Mouse (Mus musculus): ENCODE results near the gene Irak2. TPM values are rescaled to one million over a fixed set of nuclear protein-coding genes. Genes with fewer than 3 reads are reported as not detected.
"Not testable (repeated sequence)": the region's sequence is repeated elsewhere in the genome, so short reads cannot be mapped to it uniquely, and the experiment has no call there.

Irak2 gene
- total and polyA plus RNA-seq, 3 experiments: 17.4 to 23.6 (median 22.4) TPM

DNA sequence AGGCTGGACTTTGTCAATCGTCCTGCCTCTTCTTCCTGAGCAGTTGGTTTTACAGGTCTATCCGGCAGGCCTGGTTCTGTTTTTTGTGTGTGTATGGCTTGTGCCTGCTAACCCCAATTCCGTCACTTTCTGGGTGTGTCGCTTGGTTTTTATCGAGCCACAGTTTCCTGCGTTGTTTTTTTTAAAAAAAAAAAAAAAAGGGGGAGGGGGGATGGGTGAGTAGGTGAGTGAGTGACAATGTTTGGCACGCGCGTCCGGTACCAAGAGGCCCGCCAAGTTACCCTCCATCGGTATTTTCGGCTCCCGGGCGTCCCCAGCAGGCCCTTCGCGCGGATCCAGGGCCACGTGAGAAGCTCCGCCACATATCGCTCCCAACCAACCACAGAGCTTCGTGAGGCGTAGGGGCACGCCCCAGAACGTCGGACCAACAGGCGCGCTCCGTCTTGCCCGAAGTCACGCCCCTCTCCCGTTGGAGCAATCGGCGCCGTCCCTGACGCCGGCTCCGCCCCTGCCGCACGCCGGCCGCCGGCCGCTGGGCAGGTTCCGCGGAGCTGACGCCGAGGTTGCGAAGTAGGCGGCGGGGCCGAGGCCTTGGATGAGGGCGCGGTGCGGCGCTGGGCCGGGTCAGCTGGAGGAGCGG lies 58.4 kb downstream of the Irak2 start, which contains the start of gene Tatdn2:
Gene Tatdn2, plus strand, starts transcription at position 469 of the 640 bp plus-strand sequence.
- peak; percentile 99 for DNase-seq

DNA sequence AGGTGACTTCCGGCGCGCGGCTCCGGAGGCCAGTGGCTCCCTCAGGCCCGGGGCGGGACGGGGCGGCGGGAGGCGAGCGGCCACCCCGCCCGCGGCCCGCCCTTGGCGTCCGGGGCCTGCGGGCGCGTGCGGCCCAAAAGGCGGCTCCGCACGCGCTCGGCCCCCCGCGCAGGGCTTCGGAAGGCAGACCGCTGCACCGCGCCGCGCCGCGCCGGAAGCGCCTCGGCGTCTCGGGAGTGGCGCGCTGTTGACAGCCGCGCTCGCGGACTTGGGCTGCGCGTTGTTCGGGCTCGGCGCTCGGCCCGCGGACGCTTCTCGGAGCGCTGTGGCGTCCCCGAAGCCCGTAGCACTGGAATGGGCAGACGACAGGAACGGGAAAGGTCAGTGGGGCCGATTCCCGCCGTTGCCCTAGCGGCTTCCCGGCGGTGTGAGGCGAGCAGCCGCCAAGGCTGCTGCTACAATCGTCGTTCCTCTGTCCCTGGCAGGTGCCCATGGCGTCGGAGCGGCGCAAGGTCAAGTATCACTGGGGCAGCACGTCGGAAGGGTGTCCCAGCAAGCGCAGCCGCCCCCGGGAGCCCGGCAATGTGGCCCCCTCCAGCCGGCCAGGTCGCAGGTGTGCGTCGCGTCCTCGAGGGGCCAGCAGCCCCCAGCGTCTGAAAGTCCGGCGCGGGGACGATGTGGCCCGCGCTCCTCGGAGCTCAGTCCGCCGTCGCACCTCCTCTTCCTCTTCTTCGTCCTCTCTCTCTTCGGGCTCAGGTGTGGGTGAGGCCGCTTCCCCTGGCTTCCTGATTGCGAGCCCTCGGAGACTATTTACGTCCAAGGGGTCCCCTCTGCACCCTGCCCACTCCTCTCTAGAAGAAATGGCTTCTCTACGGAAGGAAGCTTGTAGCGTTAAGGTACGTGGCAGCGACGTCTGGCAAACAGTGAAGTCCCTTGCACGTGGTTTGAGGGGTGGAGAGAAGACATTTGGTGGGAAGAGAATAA lies 59.2 kb downstream of the Irak2 start:
- DNase-seq: peak; percentile 69

DNA sequence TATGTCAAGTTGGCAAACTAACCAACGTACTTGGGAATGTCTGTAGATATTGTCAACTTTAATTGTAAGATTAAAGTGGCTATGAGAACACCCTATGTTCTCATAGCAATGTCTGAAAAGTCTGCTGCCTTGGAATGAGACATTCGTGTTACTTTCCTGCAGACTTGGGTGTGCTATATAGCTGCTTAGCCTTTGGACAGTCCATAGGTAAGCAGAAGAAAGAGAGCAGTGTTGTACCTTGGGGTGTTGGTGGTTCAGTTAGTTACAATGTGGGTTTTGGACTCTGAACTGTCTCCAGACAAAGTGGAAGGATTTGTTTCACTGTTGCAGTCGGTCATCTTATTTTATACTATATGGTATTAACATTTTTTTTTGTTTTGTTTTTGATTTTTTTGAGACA lies 74.5 kb downstream of the Irak2 start:
- no peak for DNase-seq

DNA sequence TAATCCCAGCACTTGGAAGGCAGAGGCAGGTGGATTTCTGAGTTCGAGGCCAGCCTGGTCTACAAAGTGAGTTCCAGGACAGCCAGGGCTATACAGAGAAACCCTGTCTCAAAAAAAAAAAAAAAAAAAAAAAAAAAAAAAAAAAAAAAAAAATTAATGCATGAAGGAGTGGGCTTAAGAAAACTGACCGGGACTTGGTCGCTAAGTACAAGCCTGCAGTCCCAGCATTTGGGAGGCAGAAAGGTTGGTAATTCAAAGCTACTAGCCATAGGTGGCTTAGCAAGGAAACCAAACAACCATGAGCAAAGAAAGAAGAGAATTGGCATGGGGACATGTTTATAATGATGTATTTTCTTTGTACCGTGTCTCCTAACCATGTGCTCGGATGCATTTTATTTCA lies 75.1 kb downstream of the Irak2 start:
- DNase-seq: not testable (repeated sequence)

DNA sequence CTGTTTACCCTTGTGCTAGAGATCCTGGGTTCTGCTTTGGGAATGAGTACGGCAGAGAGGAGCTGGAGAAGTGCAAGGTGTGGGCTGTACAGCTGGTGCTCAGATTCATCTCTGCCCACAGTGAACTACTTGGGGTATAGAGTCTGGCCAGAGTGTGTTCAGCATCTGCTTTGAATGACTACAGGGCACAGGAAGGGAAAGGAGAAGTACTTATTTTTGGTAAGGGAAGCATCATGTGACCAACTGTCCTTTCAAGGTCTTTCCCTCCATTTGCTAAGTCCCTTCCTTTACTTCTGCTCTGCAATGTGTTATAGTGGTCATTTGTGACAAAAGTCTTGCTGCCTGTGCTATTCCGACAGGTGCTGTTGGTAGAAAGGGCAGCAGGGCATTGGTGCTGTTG lies 76.0 kb downstream of the Irak2 start:
- no peak for DNase-seq

DNA sequence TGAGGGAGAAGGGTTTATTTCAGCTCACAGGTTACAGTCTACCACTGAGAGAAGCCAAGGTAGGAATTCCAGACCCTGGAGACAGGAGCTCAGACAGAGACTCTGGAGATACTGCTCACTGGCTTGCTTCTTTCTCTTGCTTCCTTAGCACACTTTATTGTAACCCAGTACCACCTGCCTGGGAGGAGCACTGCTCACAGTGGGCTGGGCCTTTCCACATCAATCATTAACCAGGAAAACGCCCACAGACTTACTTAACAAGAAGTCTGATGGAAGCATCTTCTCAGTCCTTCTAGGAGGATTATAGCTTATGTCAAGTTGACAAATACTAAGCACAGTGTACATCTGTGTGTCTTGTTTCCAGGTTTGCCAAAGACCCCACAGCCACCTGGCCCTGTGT lies 76.5 kb downstream of the Irak2 start:
- no peak for DNase-seq

DNA sequence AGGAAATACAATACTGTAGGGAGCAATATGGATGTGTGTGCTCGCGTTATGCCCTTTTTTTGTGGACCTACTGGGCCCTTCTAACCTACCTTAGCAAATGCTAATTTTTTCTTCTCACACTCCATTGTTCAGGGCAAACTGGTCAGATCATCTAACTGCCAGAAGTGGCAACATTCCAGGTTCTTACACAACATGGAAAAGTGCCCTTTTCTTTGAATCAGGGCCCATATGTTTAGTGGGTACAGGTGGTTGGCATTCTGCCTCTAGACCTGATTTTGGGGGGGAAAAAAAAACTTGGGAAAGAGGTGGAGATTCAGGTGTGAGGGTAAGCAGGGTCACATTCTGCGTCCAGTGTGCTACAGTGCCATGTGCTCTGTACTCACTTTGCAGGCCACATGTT lies 79.3 kb downstream of the Irak2 start:
- peak; percentile 39 for DNase-seq

DNA sequence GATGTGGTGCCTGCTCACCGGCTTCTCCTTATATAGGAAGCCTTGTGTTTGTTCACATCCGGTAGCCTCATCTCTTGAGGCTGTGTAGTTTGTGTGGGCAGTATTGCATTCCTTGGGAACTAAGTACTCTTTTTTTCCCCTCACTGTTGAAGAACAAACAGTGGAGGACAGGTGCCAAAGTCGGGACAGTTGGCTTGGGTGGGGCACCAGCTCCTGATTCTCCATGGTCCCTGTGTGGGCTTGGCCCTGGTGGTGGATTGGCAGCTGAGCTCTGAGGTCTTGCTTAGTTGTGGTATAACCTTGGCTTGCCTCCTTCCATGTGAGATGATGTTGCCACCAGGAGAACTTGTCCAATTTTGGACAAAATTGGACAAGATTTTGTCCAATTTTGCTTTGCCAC lies 81.6 kb downstream of the Irak2 start, which contains the start of gene Ghrl:
Gene Ghrl, minus strand, starts transcription at position 3 of the 400 bp plus-strand sequence.
- DNase-seq: no peak

DNA sequence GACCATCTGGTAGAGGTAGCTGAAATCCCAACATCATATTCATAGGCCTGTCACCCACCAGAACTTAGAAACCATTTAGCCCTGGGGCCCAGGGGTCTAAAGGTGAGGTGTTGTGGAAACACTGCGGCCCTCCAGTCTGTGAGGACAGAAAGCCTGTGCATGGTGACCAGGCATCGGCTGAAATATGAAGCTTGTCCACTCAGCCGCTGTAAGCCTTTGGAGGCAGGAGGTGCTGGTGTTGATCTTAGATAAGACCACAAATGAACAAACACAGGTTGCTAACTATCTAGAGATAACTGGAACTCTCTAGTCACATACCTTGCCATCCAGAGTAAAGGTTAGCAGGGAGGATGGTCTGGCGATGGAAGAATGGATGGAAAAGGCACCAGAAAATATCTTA lies 82.8 kb downstream of the Irak2 start:
- DNase-seq: no peak

DNA sequence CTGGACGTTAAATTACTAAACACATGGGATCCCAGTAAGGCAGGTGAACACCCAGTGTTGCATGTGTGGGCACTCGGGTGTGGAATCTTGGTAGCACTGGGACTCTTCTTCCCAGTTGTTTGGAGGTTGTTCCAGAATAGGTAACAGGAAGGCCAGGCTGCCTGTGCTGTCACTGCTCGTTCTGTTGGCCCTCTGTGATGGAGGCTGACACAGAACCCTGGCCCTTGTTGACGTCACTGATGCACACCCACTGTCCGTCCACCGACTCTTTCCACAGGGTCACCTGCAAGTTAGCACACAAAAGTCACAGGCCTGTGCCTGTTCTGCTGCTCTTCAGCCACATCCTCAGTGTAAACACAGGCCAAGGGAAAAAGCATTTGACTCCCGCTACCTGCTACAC lies 89.9 kb downstream of the Irak2 start:
- no peak for DNase-seq

DNA sequence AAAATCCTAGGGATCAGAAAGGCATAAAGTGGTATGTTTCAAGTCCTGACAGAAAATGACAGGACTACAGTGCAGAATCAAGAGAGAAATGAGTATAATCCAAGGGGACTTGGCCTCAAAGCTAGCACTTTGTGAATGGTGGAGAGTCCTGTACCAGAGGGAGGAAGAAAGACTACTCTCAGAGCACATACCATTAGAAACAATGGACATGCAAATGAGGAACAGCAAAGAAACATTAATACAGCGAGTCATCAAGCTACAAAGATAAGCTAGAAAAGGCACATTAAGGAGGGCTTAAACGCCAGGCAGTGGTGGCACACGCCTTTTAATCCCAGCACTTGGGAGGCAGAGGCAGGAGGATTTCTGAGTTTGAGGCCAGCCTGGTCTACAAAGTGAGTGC lies 93.0 kb downstream of the Irak2 start:
- no peak for DNase-seq

DNA sequence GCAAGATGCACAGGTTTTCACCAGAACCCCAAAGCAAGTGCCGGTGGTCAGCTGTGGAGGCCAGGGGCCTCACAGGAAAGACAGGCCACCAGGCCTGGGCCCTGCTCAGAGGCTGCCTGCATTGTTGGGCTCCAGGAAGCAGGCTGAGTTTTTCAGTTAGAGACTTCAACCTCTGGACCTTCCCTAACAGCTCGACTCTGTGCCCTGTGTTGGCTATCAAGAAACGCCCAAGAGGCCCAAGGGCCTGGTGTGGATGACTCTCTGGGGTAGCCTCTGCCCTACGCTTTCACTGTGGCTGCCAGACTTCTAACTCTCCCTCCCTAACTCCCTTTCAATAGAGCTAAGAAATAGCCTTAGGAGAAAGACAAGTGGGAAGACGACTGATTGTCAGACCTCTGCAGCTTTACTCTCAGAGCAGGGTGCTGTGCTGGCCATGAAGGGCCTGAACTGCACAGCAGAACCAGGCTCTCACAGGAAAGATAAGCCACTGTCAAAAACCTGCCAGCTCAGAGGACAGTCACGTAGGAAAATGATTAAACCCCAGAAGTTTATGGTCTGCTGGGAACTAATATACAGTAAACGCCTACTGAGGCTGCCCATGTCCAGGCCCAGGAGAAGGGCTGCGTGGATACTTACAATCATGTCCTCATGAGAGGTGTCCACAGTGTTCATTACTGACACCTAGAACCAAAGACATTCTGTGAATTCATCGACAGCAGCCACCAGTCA lies 99.2 kb downstream of the Irak2 start:
- DNase-seq: no peak

DNA sequence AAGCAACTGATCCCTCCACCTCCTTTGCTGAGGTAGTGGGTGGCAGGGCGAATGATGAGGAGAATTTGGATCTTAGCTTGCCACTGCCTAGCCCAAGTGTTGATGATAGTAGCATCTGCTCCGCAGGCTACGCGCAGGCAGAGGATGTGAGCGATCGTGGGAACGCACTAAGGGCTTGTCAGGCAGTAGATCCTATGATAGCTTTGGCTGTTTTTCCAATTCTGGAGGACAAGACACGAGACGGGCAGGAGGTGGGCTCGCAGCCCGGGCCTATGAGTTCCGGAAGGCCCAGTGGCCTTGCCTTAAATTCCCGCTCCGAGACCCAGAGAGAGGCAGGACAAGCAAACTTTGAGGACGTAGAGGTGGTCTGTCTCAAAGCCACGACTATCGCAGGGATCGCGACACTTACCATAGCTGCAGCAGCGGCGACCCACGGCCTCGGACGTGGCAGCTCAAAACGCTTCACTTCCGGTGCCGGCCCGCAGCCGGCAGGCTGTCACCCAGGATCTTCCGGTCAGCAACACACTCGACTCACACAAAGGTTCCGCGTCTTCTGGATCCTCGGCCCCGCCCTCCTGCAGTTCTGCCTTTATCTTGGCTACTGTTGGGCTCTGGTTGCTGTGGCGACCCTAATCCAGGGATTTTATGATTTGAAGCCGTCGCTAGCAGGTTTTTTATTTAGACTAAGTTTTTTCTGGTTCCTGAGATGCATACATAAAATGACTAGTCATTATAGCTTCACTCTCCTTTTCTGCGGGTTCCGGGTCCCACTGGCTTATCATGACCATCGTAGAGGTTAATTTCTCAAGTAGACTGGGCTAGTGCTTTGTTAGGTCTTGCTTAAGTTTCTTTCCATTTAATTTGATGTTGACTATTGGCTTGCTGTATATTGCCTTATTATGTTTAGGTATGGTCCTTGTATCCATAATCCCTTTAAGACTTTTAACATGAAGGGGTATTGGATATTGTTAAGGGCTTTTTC lies 102.3 kb downstream of the Irak2 start, which contains the start of gene Sec13:
Gene Sec13, minus strand, starts transcription at position 508 of the 982 bp plus-strand sequence.
- peak; percentile 88 for DNase-seq

DNA sequence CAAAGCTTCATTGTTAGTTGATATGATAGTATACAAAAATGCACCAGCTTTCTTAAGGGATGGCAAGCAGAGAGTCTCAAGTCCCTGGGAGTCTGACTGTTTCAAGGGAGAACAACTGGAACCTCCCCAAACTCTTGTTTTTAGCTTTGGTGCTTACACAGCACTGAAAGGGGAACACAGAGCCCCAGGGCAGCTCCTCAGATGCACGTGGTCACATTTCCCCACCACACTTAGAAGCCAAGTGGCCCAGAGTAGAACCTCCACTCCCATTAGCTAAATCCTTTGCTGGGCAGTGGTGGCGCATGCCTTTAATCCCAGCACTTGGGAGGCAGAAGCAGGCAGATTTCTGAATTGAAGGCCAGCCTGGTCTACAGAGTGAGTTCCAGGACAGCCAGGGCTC lies 103.2 kb downstream of the Irak2 start:
- DNase-seq: no peak

DNA sequence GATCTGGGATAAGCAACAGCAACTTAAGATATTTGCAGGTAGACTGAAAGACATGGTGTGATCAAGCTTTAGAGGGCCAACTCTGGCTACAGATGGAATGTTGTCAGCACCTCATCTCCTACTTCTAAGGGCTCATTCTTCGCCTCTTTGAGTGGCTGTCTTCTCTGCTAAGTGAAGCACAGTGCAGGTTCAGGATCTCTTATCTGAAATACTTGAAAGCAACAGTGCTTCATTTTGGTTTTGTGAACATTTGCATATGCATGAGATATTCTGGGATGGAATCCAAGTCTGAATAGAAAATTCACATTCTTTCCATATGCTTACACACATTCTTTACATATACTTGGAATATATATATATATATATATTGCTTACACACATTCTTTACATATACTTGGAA lies 104.1 kb downstream of the Irak2 start:
- DNase-seq: no peak

DNA sequence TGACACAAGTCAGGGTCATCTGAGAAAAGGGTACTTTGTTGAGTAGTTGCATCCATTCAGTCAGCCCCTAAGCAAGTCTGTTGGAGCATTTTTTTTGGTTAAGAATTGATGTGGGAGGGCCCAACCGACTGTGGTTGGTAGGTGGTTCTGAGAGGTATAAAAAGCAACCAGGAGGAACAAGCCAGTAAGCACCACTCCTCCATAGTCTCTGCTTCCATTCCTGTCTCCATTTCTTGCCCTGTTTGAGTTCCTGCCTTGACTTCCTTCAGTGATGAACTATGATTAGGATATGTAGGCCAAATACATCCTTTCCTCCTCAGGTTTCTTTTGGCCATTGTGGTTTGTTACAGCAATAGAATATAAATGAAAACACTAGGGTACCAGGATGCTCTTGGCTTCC lies 104.8 kb downstream of the Irak2 start:
- no peak for DNase-seq

Small RNAs within 50 kb of the gene (microRNA-seq; reads per million reads assigned to microRNA genes)
- gene Mir7042: 0.41 to 0.66 reads per million in 2 experiments

Other genes starting within 250 kb of the Irak2 start
- gene Ttll3, start 249.2 kb upstream of the Irak2 start, total RNA-seq (2021): 1 to 10 TPM; 2.1 to 3.5 TPM
- 5.8 and 7.0 TPM in 2 replicates for gene Ttll3, start 249.2 kb upstream of the Irak2 start, polyA plus RNA-seq (2012; rRNA removed)
- 1 to 10 TPM; 9.1 to 9.2 TPM for gene Rpusd3, start 219.1 kb upstream of the Irak2 start, total RNA-seq (2021)
- gene Rpusd3, start 219.1 kb upstream of the Irak2 start, polyA plus RNA-seq (2012; rRNA removed): 65.5 and 102 TPM in 2 replicates
- gene Cidec, start 202.7 kb upstream of the Irak2 start, total RNA-seq (2021): 100 to 1,000 TPM; 354 to 980 TPM
- gene Cidec, start 202.7 kb upstream of the Irak2 start, polyA plus RNA-seq (2012; rRNA removed): 514 and 896 TPM in 2 replicates
- 10 to 100 TPM; 50.5 TPM for gene Jagn1, start 195.9 kb upstream of the Irak2 start, total RNA-seq (2021)
- gene Jagn1, start 195.9 kb upstream of the Irak2 start, polyA plus RNA-seq (2012; rRNA removed): 49.5 and 64.3 TPM in 2 replicates
- gene Il17re, start 180.0 kb upstream of the Irak2 start, total RNA-seq (2021): 1 to 10 TPM; 1.1 to 1.9 TPM
- gene Il17re, start 180.0 kb upstream of the Irak2 start, polyA plus RNA-seq (2012; rRNA removed): 4.0 TPM in 2 replicates
- gene Il17rc, start 167.0 kb upstream of the Irak2 start, total RNA-seq (2021): 10 to 100 TPM; 17.0 to 22.0 TPM
- gene Il17rc, start 167.0 kb upstream of the Irak2 start, polyA plus RNA-seq (2012; rRNA removed): 90.8 and 103 TPM in 2 replicates
- 10 to 100 TPM; 44.7 to 58.5 TPM for gene Creld1, start 155.2 kb upstream of the Irak2 start, total RNA-seq (2021)
- 30.0 and 31.1 TPM in 2 replicates for gene Creld1, start 155.2 kb upstream of the Irak2 start, polyA plus RNA-seq (2012; rRNA removed)
- gene Prrt3, start 136.5 kb upstream of the Irak2 start, total RNA-seq (2021): under 1 TPM; 0.09 to 0.21 TPM
- 0.32 and 0.33 TPM in 2 replicates for gene Prrt3, start 136.5 kb upstream of the Irak2 start, polyA plus RNA-seq (2012; rRNA removed)
- 100 to 1,000 TPM in 1 of 2 experiments, 10 to 100 TPM in 1; 99.9 to 116 TPM for gene Emc3, start 106.8 kb upstream of the Irak2 start, total RNA-seq (2021)
- gene Emc3, start 106.8 kb upstream of the Irak2 start, polyA plus RNA-seq (2012; rRNA removed): 44.9 and 53.6 TPM in 2 replicates
- gene Fancd2, start 106.8 kb upstream of the Irak2 start, total RNA-seq (2021): under 1 TPM; 0.41 to 0.72 TPM
- 0.17 and 1.2 TPM in 2 replicates for gene Fancd2, start 106.8 kb upstream of the Irak2 start, polyA plus RNA-seq (2012; rRNA removed)
- under 1 TPM in 1 of 2 experiments, not detected in 1; 0.21 TPM for gene Fancd2os, start 37.8 kb upstream of the Irak2 start, total RNA-seq (2021)
- gene Fancd2os, start 37.8 kb upstream of the Irak2 start, polyA plus RNA-seq (2012; rRNA removed): 0.15 TPM in 1 of 2 replicates, not detected in the other
- gene Brk1, start 33.7 kb upstream of the Irak2 start, total RNA-seq (2021): 100 to 1,000 TPM; 181 to 201 TPM
- gene Brk1, start 33.7 kb upstream of the Irak2 start, polyA plus RNA-seq (2012; rRNA removed): 113 and 167 TPM in 2 replicates
- gene Vhl, start 14.5 kb upstream of the Irak2 start, total RNA-seq (2021): 10 to 100 TPM; 22.5 to 26.3 TPM
- 16.8 and 21.4 TPM in 2 replicates for gene Vhl, start 14.5 kb upstream of the Irak2 start, polyA plus RNA-seq (2012; rRNA removed)
- 10 to 100 TPM; 44.7 to 56.3 TPM for gene Tatdn2, start 58.6 kb downstream of the Irak2 start, total RNA-seq (2021)
- gene Tatdn2, start 58.6 kb downstream of the Irak2 start, polyA plus RNA-seq (2012; rRNA removed): 16.3 and 19.0 TPM in 2 replicates
- gene Ghrl, start 81.4 kb downstream of the Irak2 start, total RNA-seq (2021): not detected
- gene Ghrl, start 81.4 kb downstream of the Irak2 start, polyA plus RNA-seq (2012; rRNA removed): 0.35 TPM in 1 of 2 replicates, not detected in the other
- 100 to 1,000 TPM; 106 to 127 TPM for gene Sec13, start 102.3 kb downstream of the Irak2 start, total RNA-seq (2021)
- 68.8 and 83.0 TPM in 2 replicates for gene Sec13, start 102.3 kb downstream of the Irak2 start, polyA plus RNA-seq (2012; rRNA removed)

All from adrenal gland, adult 2 months (tissue).